Mouse (Mus musculus) embryonic facial prominence, embryonic 14.5 days (tissue): ENCODE results near the gene Smpd4. TPM values are rescaled to one million over a fixed set of nuclear protein-coding genes. Genes with fewer than 3 reads are reported as not detected.

ENCODE experiments used
- ATAC-seq: fragments of 200-750 bp; cut with Nextera tagmentation; 2 replicates; pipeline ENCODE4 v1.8.0; 2017; ENCODE audit warnings: low read depth, moderate number of reproducible peaks, moderate TSS enrichment
- DNase-seq: peaks from one replicate; pipeline ENCODE4 v3.0.0-alpha.2; 2015; ENCODE audit warnings: low spot score
- H3K27ac ChIP-seq: fragments of 300-500 bp; sonication (generic); replicated peaks from 2 replicates; pipeline ENCODE4 v1.5.1; 2014; ENCODE audit warnings: low read depth, mild to moderate bottlenecking, low read length, moderate library complexity
- H3K27me3 ChIP-seq: fragments of 300-500 bp; sonication (generic); replicated peaks from 2 replicates; pipeline ENCODE4 v1.6.1; 2014; ENCODE audit warnings: low read length; ENCODE audit not compliant: control insufficient read depth, insufficient read depth
- H3K36me3 ChIP-seq: fragments of 300-500 bp; sonication (generic); 2 replicates; pipeline ENCODE4 v1.6.1; 2014; ENCODE audit warnings: low read length, mixed read lengths; ENCODE audit not compliant: control insufficient read depth, insufficient read depth
- H3K4me1 ChIP-seq: fragments of 300-500 bp; sonication (generic); 2 replicates; pipeline ENCODE4 v1.6.1; 2014; ENCODE audit warnings: antibody characterized with exemption, low read length; ENCODE audit not compliant: control insufficient read depth, insufficient read depth
- H3K4me2 ChIP-seq: fragments of 300-500 bp; sonication (generic); 2 replicates; pipeline ENCODE4 v1.6.1; 2014; ENCODE audit warnings: low read depth, mild to moderate bottlenecking, low read length, moderate library complexity, mixed read lengths
- H3K4me3 ChIP-seq: fragments of 300-500 bp; sonication (generic); 2 replicates; pipeline ENCODE4 v1.5.1; 2014; ENCODE audit warnings: low read depth, mild to moderate bottlenecking, low read length
- H3K9ac ChIP-seq: fragments of 300-500 bp; sonication (generic); 2 replicates; pipeline ENCODE4 v1.6.1; 2014; ENCODE audit warnings: low read depth, mild to moderate bottlenecking, low read length, moderate library complexity, mixed read lengths
- H3K9me3 ChIP-seq: fragments of 300-500 bp; sonication (generic); 2 replicates; pipeline ENCODE4 v1.6.1; 2016; ENCODE audit warnings: low read length; ENCODE audit not compliant: control insufficient read depth
- WGBS: fragments of 180-500 bp; shearing (Covaris S2); extraction: QIAGEN DNeasy Blood & Tissue Kit; methylation state at CpG from one replicate; pipeline ENCODE4 v1.1.7; 2014; 5-methylcytosine and 5-hydroxymethylcytosine counted together
- polyA plus RNA-seq: library from polyadenylated mRNA; unstranded; fragments of >200 nt; fragmentation: Nextera tagmentation; extraction: Ambion mirVana; gene quantifications from 2 replicates; pipeline ENCODE4 v1.2.1, GENCODE M21; 2014

Smpd4 gene
- 27.9 and 33.6 TPM in 2 replicates for polyA plus RNA-seq

GRCm38 (mm10) chr16:17619198-17620105, at the start of gene Smpd4:
TSS of gene Smpd4 (plus strand) at chr16:17619354.
- WGBS: 4% methylated on average over 47 of the region's 60 CpGs
- DNase-seq (peak; percentile 82), ATAC-seq (peak; percentile 60)
- Histone ChIP-seq H3K9ac (peak within 1 kb of the TSS; percentile 84), H3K4me2 (peak within 1 kb of the TSS; percentile 67), H3K4me3 (peak within 1 kb of the TSS; percentile 70), H3K27me3 (no peaks in the 10 kb centered on the region), H3K27ac (no peak within 1 kb of the TSS), H3K4me1 (peaks cover 6% of the 10 kb centered on the region; the same call in 1 of the 2 replicates), H3K36me3 (peaks cover 19% of the 10 kb centered on the region; the same call in 1 of the 2 replicates), H3K9me3 (no peaks in the 10 kb centered on the region)

- H3K9me3 ChIP-seq: no peaks in the 10 kb centered on the region
- DNase-seq: peak; percentile 79
- H3K4me2 ChIP-seq: peak overlapping the region; percentile 82
- H3K9ac ChIP-seq: peak overlapping the region; percentile 66
- 0 out of 2 replicates have a peak, but pooled peaks cover 3% of the 10 kb centered on the region for H3K4me1 ChIP-seq
- no peak overlapping the region for H3K27ac ChIP-seq
- peak; percentile 88 for ATAC-seq
- H3K27me3 ChIP-seq: peaks cover 30% of the 10 kb centered on the region
- 15% methylated on average over 42 of the region's 45 CpGs for whole genome bisulfite sequencing
- peak overlapping the region; percentile 55 for H3K4me3 ChIP-seq
- no peaks in the 10 kb centered on the region for H3K36me3 ChIP-seq
These were observed 43.0 kb upstream of the Smpd4 start for GRCm38 (mm10) chr16:17575870-17576824.

- Histone ChIP-seq H3K9me3 (no peaks in the 10 kb centered on the region), H3K4me1 (0 out of 2 replicates have a peak, but pooled peaks cover 3% of the 10 kb centered on the region), H3K36me3 (no peaks in the 10 kb centered on the region), H3K27ac (no peak overlapping the region), H3K4me2 (peak overlapping the region; percentile 82), H3K9ac (peak overlapping the region; percentile 66), H3K27me3 (peaks cover 30% of the 10 kb centered on the region), H3K4me3 (peak overlapping the region; percentile 55)
- DNase-seq (no peak), ATAC-seq (no peak)
- WGBS: 18% methylated on average over 8 of the region's 8 CpGs
These were observed 42.3 kb upstream of the Smpd4 start for GRCm38 (mm10) chr16:17576825-17577215.

- Histone ChIP-seq H3K27ac (no peak within 1 kb of the TSS), H3K4me1 (no peaks in the 10 kb centered on the region), H3K27me3 (no peaks in the 10 kb centered on the region), H3K9ac (no peak within 1 kb of the TSS), H3K4me2 (no peak within 1 kb of the TSS), H3K9me3 (no peaks in the 10 kb centered on the region), H3K36me3 (no peaks in the 10 kb centered on the region), H3K4me3 (no peak within 1 kb of the TSS)
- WGBS: 23% methylated on average over 8 of the region's 8 CpGs
- no peak for DNase-seq
- ATAC-seq: no peak
These were observed 36.1 kb upstream of the Smpd4 start, which contains the start of gene Slc7a4 for GRCm38 (mm10) chr16:17583064-17583463. TSS of gene Slc7a4 (minus strand) at chr16:17583214.

GRCm38 (mm10) chr16:17584555-17584954, 34.6 kb upstream of the Smpd4 start:
- Histone ChIP-seq H3K4me2 (no peak overlapping the region), H3K9ac (no peak overlapping the region), H3K9me3 (no peaks in the 10 kb centered on the region), H3K36me3 (no peaks in the 10 kb centered on the region), H3K27me3 (no peaks in the 10 kb centered on the region), H3K4me1 (no peaks in the 10 kb centered on the region), H3K4me3 (no peak overlapping the region), H3K27ac (no peak overlapping the region)
- ATAC-seq: no peak
- WGBS: 87% methylated on average over 7 of the region's 7 CpGs
- no peak for DNase-seq

- H3K36me3 ChIP-seq: no peaks in the 10 kb centered on the region
- no peaks in the 10 kb centered on the region for H3K4me1 ChIP-seq
- DNase-seq: no peak
- no peak overlapping the region for H3K27ac ChIP-seq
- H3K4me3 ChIP-seq: no peak overlapping the region
- H3K4me2 ChIP-seq: no peak overlapping the region
- H3K9ac ChIP-seq: no peak overlapping the region
- ATAC-seq: no peak
- no peaks in the 10 kb centered on the region for H3K27me3 ChIP-seq
- 2% methylated on average over 2 of the region's 2 CpGs for WGBS
- no peaks in the 10 kb centered on the region for H3K9me3 ChIP-seq
These were observed 28.4 kb upstream of the Smpd4 start for GRCm38 (mm10) chr16:17590731-17591130.

GRCm38 (mm10) chr16:17600944-17601562, 18.1 kb upstream of the Smpd4 start:
- H3K4me1 ChIP-seq: no peaks in the 10 kb centered on the region
- WGBS: 50% methylated on average over 3 of the region's 3 CpGs
- H3K9me3 ChIP-seq: no peaks in the 10 kb centered on the region
- H3K9ac ChIP-seq: no peak overlapping the region
- no peaks in the 10 kb centered on the region for H3K27me3 ChIP-seq
- no peak overlapping the region for H3K27ac ChIP-seq
- ATAC-seq (no peak), DNase-seq (peak; percentile 9)
- no peak overlapping the region for H3K4me3 ChIP-seq
- H3K36me3 ChIP-seq: no peaks in the 10 kb centered on the region
- H3K4me2 ChIP-seq: no peak overlapping the region

GRCm38 (mm10) chr16:17604941-17605340, 14.2 kb upstream of the Smpd4 start:
- no peak for DNase-seq
- H3K4me3 ChIP-seq: no peak overlapping the region
- no peaks in the 10 kb centered on the region for H3K9me3 ChIP-seq
- no peaks in the 10 kb centered on the region for H3K27me3 ChIP-seq
- no peak overlapping the region for H3K27ac ChIP-seq
- H3K4me2 ChIP-seq: no peak overlapping the region
- no peak for ATAC-seq
- 61% methylated on average over 4 of the region's 4 CpGs for WGBS
- H3K4me1 ChIP-seq: no peaks in the 10 kb centered on the region
- no peak overlapping the region for H3K9ac ChIP-seq
- no peaks in the 10 kb centered on the region for H3K36me3 ChIP-seq
